Mouse (Mus musculus) skeletal muscle tissue, adult 2 months (tissue): ENCODE data around the gene Oprl1.
A peak's percentile ranks its signal among the peaks of the same experiment; 100 is the strongest.

Source experiments
- DNase-seq: peaks from one replicate; pipeline ENCODE4 v3.0.0-alpha.2; 2012; ENCODE audit warnings: low read depth, low spot score

The Oprl1 gene

GRCm38 (mm10) chr2:181692304-181692703 lies 22.5 kb upstream of the Oprl1 start:
- no peak for DNase-seq

GRCm38 (mm10) chr2:181693339-181694280 lies 21.2 kb upstream of the Oprl1 start, which contains the start of gene Rgs19:
TSS of gene Rgs19 (minus strand) at chr2:181693977.
- peak; percentile 70 for DNase-seq

GRCm38 (mm10) chr2:181694581-181694980 lies 20.2 kb upstream of the Oprl1 start:
- DNase-seq = no peak

- DNase-seq = no peak
These were observed 19.0 kb upstream of the Oprl1 start for GRCm38 (mm10) chr2:181695776-181696175.

- DNase-seq = no peak
These were observed 17.9 kb upstream of the Oprl1 start for GRCm38 (mm10) chr2:181696801-181697420.

- DNase-seq = no peak
These were observed 16.6 kb upstream of the Oprl1 start, which contains the start of gene Lkaaear1 for GRCm38 (mm10) chr2:181698241-181698640. TSS of gene Lkaaear1 (minus strand) at chr2:181698442.

- DNase-seq = no peak
These were observed 8.1 kb upstream of the Oprl1 start for GRCm38 (mm10) chr2:181706668-181707067.

- no peak for DNase-seq
These were observed 1.1 kb upstream of the Oprl1 start for GRCm38 (mm10) chr2:181713749-181714148.

- DNase-seq = no peak
These were observed 566 bp downstream of the Oprl1 start for GRCm38 (mm10) chr2:181715382-181715781.

- no peak for DNase-seq
These were observed 2.2 kb downstream of the Oprl1 start for GRCm38 (mm10) chr2:181716991-181717390.

GRCm38 (mm10) chr2:181720061-181720460 lies 5.2 kb downstream of the Oprl1 start:
- DNase-seq = no peak

- no peak for DNase-seq
These were observed 6.4 kb downstream of the Oprl1 start for GRCm38 (mm10) chr2:181721200-181721599.

- no peak for DNase-seq
These were observed 7.4 kb downstream of the Oprl1 start for GRCm38 (mm10) chr2:181722213-181722612.

GRCm38 (mm10) chr2:181727659-181728262 lies 12.9 kb downstream of the Oprl1 start:
- DNase-seq = no peak

GRCm38 (mm10) chr2:181730051-181730450 lies 15.2 kb downstream of the Oprl1 start:
- DNase-seq = no peak

GRCm38 (mm10) chr2:181752626-181753025 lies 37.8 kb downstream of the Oprl1 start:
- DNase-seq = no peak

GRCm38 (mm10) chr2:181758147-181758725 lies 43.4 kb downstream of the Oprl1 start:
- no peak for DNase-seq

GRCm38 (mm10) chr2:181759041-181759440 lies 44.2 kb downstream of the Oprl1 start:
- no peak for DNase-seq

GRCm38 (mm10) chr2:181763006-181763830 lies 48.4 kb downstream of the Oprl1 start, which contains the start of gene Myt1:
TSS of gene Myt1 (plus strand) at chr2:181763332.
- no peak for DNase-seq

- no peak for DNase-seq
These were observed 49.2 kb downstream of the Oprl1 start for GRCm38 (mm10) chr2:181763886-181764527.
